Mouse (Mus musculus) R1 (cell line): ENCODE measurements at regions not wholly inside any gene's neighbourhood (a gene's known extent, or its start where the extent isn't known, plus 50 kb on each side); places are given as distances from the start of the nearest gene placed in this dataset.

Source experiments
- DNase-seq: peaks from one replicate; pipeline ENCODE4 v3.0.0-alpha.2; 2018; ENCODE audit warnings: low read depth, low spot score

- DNase-seq: no peak
Observed at GRCm38 (mm10) chr12:9091951-9092350, 62.2 kb downstream of the Ttc32 start.

- no peak for DNase-seq
Observed at GRCm38 (mm10) chr12:9095061-9095460, 65.3 kb downstream of the Ttc32 start.

- DNase-seq: no peak
Observed at GRCm38 (mm10) chr12:9106416-9106815, 76.6 kb downstream of the Ttc32 start.

GRCm38 (mm10) chr12:9109806-9110205 is 80.0 kb downstream of the Ttc32 start:
- DNase-seq: no peak

GRCm38 (mm10) chr12:9112161-9112674 is 82.4 kb downstream of the Ttc32 start:
- DNase-seq: no peak

GRCm38 (mm10) chr12:9113652-9114051 is 83.9 kb downstream of the Ttc32 start:
- DNase-seq: no peak

- DNase-seq: no peak
Observed at GRCm38 (mm10) chr12:9114061-9114460, 84.3 kb downstream of the Ttc32 start.

- DNase-seq: peak; percentile 20
Observed at GRCm38 (mm10) chr12:9118576-9118975, 88.8 kb downstream of the Ttc32 start.

- peak; percentile 9 for DNase-seq
Observed at GRCm38 (mm10) chr12:9127931-9128550, 98.2 kb downstream of the Ttc32 start.

- DNase-seq: no peak
Observed at GRCm38 (mm10) chr12:9128581-9129275, 98.9 kb downstream of the Ttc32 start.

- peak; percentile 62 for DNase-seq
Observed at GRCm38 (mm10) chr12:9132621-9133020, 102.8 kb downstream of the Ttc32 start.

- DNase-seq: no peak
Observed at GRCm38 (mm10) chr12:9133890-9134870, 104.4 kb downstream of the Ttc32 start.

- DNase-seq: no peak
Observed at GRCm38 (mm10) chr12:9151001-9151400, 121.2 kb downstream of the Ttc32 start.

- no peak for DNase-seq
Observed at GRCm38 (mm10) chr12:9151426-9151825, 121.6 kb downstream of the Ttc32 start.

- no peak for DNase-seq
Observed at GRCm38 (mm10) chr12:9154491-9154890, 124.7 kb downstream of the Ttc32 start.

GRCm38 (mm10) chr12:9156794-9157193 is 127.0 kb downstream of the Ttc32 start:
- no peak for DNase-seq

GRCm38 (mm10) chr12:9158751-9159150 is 129.0 kb downstream of the Ttc32 start:
- no peak for DNase-seq

GRCm38 (mm10) chr12:9165367-9165940 is 135.7 kb downstream of the Ttc32 start:
- no peak for DNase-seq

- peak; percentile 54 for DNase-seq
Observed at GRCm38 (mm10) chr12:9166218-9166908, 136.6 kb downstream of the Ttc32 start.

GRCm38 (mm10) chr12:9169008-9169407 is 139.2 kb downstream of the Ttc32 start:
- no peak for DNase-seq

- no peak for DNase-seq
Observed at GRCm38 (mm10) chr12:9173680-9174079, 143.9 kb downstream of the Ttc32 start.
